Mouse (Mus musculus): Measurements from ENCODE around the gene Tra2a. TPM values are rescaled to one million over a fixed set of nuclear protein-coding genes. Genes with fewer than 3 reads are reported as not detected.

Tra2a gene
- total RNA-seq, 2 experiments from 2014 or later: 30.9 to 42.3 TPM

- intact Hi-C loops (cut with DNase I): loop anchor here (5.0 kb wide), 1 partner anchor 142 kb away; the partner anchor contains the start of gene Malsu1
- DNase-seq: peak; percentile 33 to 45
These were observed 49.5 kb downstream of the Tra2a start for GRCm38 (mm10) chr6:49214086-49214927.

GRCm38 (mm10) chr6:49213581-49214085, 50.2 kb downstream of the Tra2a start:
- DNase-seq: peak; percentile 46 to 49
- intact Hi-C loops (cut with DNase I): loop anchor here (5.0 kb wide), 1 partner anchor 141 kb away; the partner anchor contains the start of gene Malsu1

GRCm38 (mm10) chr6:49212931-49213580, 50.8 kb downstream of the Tra2a start:
- no peak for DNase-seq
- intact Hi-C loops (cut with DNase I): loop anchor here (5.0 kb wide), 1 partner anchor 141 kb away; the partner anchor contains the start of gene Malsu1

GRCm38 (mm10) chr6:49212141-49212540, 51.7 kb downstream of the Tra2a start:
- DNase-seq: no peak
- intact Hi-C loops (cut with DNase I): loop anchor here (5.0 kb wide), 1 partner anchor 140 kb away; the partner anchor contains the start of gene Malsu1

GRCm38 (mm10) chr6:49211596-49211995, 52.2 kb downstream of the Tra2a start:
- no peak for DNase-seq
- intact Hi-C loops (cut with DNase I): loop anchor here (5.0 kb wide), 1 partner anchor 139 kb away; the partner anchor contains the start of gene Malsu1

GRCm38 (mm10) chr6:49209881-49210854, 53.7 kb downstream of the Tra2a start:
- DNase-seq: peak; percentile 15 to 34
- intact Hi-C loops (cut with DNase I): loop anchor here (2.0 to 5.0 kb wide), 2 partner anchors 138 to 153 kb away; partner anchors contain the start of gene Malsu1

- DNase-seq: peak in 1 of 2 experiments; percentile 35
- intact Hi-C loops (cut with DNase I): loop anchor here (2.0 kb wide), 1 partner anchor 152 kb away; no protein-coding TSS in a partner anchor
These were observed 54.9 kb downstream of the Tra2a start for GRCm38 (mm10) chr6:49208935-49209334.

GRCm38 (mm10) chr6:49208297-49208930, 55.4 kb downstream of the Tra2a start:
- peak; percentile 27 to 43 for DNase-seq
- intact Hi-C loops (cut with DNase I): loop anchor here (2.0 kb wide), 1 partner anchor 152 kb away; no protein-coding TSS in a partner anchor

GRCm38 (mm10) chr6:49206416-49206815, 57.4 kb downstream of the Tra2a start:
- intact Hi-C loops (cut with DNase I): no loop called here
- no peak for DNase-seq

GRCm38 (mm10) chr6:49195188-49195587, 68.6 kb downstream of the Tra2a start:
- intact Hi-C loops (cut with DNase I): no loop called here

GRCm38 (mm10) chr6:49194536-49194935, 69.3 kb downstream of the Tra2a start:
- intact Hi-C loops (cut with DNase I): no loop called here
- DNase-seq: no peak

More at GRCm38 (mm10) chr6:49195188-49195587, 68.6 kb downstream of the Tra2a start:
- DNase-seq: no peak

Other genes with a start within 250 kb of the Tra2a start
- 1 to 10 TPM in 1 of 2 experiments, under 1 TPM in 1; 0.59 to 1.1 TPM for gene Gpnmb, start 227.5 kb downstream of the Tra2a start, total RNA-seq (2021)
- 10 to 100 TPM; 36.7 to 40.0 TPM for gene Malsu1, start 190.2 kb downstream of the Tra2a start, total RNA-seq (2021)
- 1 to 10 TPM in 1 of 2 experiments, under 1 TPM in 1; 0.93 to 1.6 TPM for gene Igf2bp3, start 49.1 kb downstream of the Tra2a start, total RNA-seq (2021)
- 1 to 10 TPM; 4.2 to 4.3 TPM for gene Ccdc126, start 55.2 kb upstream of the Tra2a start, total RNA-seq (2021)
- gene Fam221a, start 103.7 kb upstream of the Tra2a start, total RNA-seq (2021): under 1 TPM; 0.51 to 0.79 TPM
- gene Stk31, start 131.6 kb upstream of the Tra2a start, total RNA-seq (2021): under 1 TPM; 0.24 to 0.50 TPM